Mouse (Mus musculus) small intestine, adult 2 months (tissue): ENCODE measurements around the gene Mrps27.

Source experiments
- CTCF ChIP-seq: fragments of 200-500 bp; IDR thresholded peaks from 2 replicates; pipeline ENCODE4 v1.5.1; 2012; ENCODE audit warnings: low read depth, mild to moderate bottlenecking, control low read depth, inconsistent platforms, low read length, moderate library complexity, mixed read lengths; ENCODE audit not compliant: insufficient replicate concordance, insufficient read length; ENCODE audit errors: extremely low read depth
- POLR2A ChIP-seq: fragments of 200-500 bp; IDR thresholded peaks from 2 replicates; pipeline ENCODE4 v1.6.1; 2012; ENCODE audit warnings: low read depth, mild to moderate bottlenecking, control low read depth, inconsistent platforms, low read length, moderate library complexity

DNA sequence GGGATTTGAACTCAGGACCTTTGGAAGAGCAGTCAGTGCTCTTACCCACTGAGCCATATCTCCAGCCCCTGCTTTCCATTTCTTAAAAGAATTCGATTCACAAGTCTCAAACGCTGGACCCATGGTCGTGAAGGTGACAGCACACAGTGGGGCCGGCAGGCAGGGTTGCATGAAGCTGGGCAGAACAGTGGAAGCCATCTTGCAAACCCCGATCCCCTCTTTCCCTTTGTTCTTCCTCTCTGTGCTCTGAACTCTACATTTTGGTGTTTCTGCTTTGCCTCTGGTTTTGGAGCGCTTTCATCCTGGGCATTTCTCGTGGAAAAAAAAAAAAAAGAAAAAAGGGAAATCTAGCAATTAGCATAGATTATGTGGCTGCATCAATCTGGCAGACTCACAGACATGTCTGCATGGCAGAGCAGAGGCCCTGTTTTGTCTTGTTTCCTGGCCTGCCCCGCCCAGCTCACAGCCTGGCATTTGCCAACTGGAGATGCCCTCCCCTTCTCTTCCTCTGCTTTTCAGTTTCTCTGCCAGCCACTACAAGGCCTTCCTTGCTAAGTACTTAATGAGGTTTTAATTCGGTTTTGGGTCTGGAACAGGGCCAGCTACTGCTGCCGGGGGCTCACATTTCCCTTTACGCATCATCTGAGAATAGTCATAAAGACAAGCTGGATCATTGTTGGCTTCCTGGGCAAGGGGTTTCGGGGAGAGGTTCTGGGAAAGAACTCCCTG lies 114.2 kb downstream of the Mrps27 start:
- TF ChIP-seq CTCF (no peak), POLR2A (no peak)
